Mouse (Mus musculus) kidney, embryonic 14.5 days (tissue): ENCODE data around the gene Heatr5a. TPM values are rescaled to one million over a fixed set of nuclear protein-coding genes. Genes with fewer than 3 reads are reported as not detected.

Experiments
- ATAC-seq: fragments of 200-750 bp; cut with Nextera tagmentation; 2 replicates; pipeline ENCODE4 v1.8.0; 2017; ENCODE audit warnings: moderate number of reproducible peaks, mild to moderate bottlenecking, moderate TSS enrichment, moderate library complexity; ENCODE audit not compliant: low FRiP score, low TSS enrichment
- H3K27ac ChIP-seq: fragments of 300-500 bp; sonication (generic); 2 replicates; pipeline ENCODE4 v1.5.1; 2014; ENCODE audit warnings: low read depth, mild to moderate bottlenecking, low read length, moderate library complexity, mixed read lengths
- H3K27me3 ChIP-seq: fragments of 300-500 bp; sonication (generic); 2 replicates; pipeline ENCODE4 v1.6.1; 2014; ENCODE audit warnings: mild to moderate bottlenecking, low read length; ENCODE audit not compliant: control insufficient read depth, insufficient read depth
- H3K36me3 ChIP-seq: fragments of 300-500 bp; sonication (generic); 2 replicates; pipeline ENCODE4 v1.6.1; 2014; ENCODE audit warnings: low read length, mixed read lengths; ENCODE audit not compliant: control insufficient read depth, insufficient read depth
- H3K4me1 ChIP-seq: fragments of 300-500 bp; sonication (generic); 2 replicates; pipeline ENCODE4 v1.6.1; 2014; ENCODE audit warnings: low read length, mixed read lengths; ENCODE audit not compliant: control insufficient read depth, insufficient read depth
- H3K4me2 ChIP-seq: fragments of 300-500 bp; sonication (generic); replicated peaks from 2 replicates; pipeline ENCODE4 v1.6.1; 2014; ENCODE audit warnings: low read depth, mild to moderate bottlenecking, low read length
- H3K4me3 ChIP-seq: fragments of 300-500 bp; sonication (generic); 2 replicates; pipeline ENCODE4 v1.5.1; 2014; ENCODE audit warnings: mild to moderate bottlenecking, low read length
- H3K9ac ChIP-seq: fragments of 300-500 bp; sonication (generic); 2 replicates; pipeline ENCODE4 v1.6.1; 2014; ENCODE audit warnings: low read depth, mild to moderate bottlenecking, low read length, moderate library complexity
- H3K9me3 ChIP-seq: fragments of 300-500 bp; sonication (generic); 2 replicates; pipeline ENCODE4 v1.6.1; 2016; ENCODE audit warnings: low read length; ENCODE audit not compliant: control insufficient read depth
- WGBS: fragments of 180-500 bp; shearing (Covaris S2); extraction: QIAGEN DNeasy Blood & Tissue Kit; methylation state at CpG from one replicate; pipeline ENCODE4 v1.1.7; 2014; 5-methylcytosine and 5-hydroxymethylcytosine counted together
- polyA plus RNA-seq: library from polyadenylated mRNA; unstranded; fragments of >200 nt; fragmentation: Nextera tagmentation; extraction: Ambion mirVana; gene quantifications from 2 replicates; pipeline ENCODE4 v1.2.1, GENCODE M21; 2014

The Heatr5a gene
- polyA plus RNA-seq, 1 experiment from 2014 or later = 14.7 TPM

DNA sequence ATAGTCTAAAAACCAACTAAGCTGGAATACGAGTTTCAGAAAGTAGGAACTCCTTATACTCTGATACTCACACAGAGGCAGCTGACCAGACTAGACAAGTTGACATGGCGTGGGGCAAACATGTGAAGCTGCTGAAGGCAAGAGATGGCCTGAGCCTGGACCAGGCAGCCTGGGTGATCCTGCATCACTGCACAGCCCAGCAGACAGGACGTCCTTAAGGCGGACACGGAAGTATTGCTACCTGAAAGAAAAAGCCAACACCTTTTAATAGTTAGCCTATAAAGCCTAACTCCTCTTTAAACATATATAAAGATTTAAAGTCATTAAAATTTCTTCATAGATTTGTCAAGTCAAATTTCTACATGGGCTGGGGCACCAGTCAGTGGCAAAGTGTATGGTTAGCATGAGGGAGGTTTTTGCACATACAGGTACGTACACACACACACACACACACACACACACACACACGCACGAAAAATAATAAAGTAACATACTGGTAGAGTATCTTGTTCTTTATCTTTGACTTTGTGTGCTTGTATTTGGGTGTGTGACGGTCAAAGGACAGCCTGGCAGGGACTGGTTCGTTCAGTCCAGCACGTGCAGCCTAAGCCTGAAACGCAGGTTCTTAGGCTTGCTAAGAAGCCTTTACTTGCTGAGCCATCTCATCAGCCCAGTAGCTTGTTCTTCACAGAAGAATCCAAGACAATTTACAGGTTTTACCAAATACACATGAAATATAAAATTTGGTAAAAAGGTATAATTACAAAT, 56.0 kb downstream of the Heatr5a start:
- no peak for ATAC-seq
- Histone ChIP-seq H3K27ac (no peak overlapping the region), H3K9me3 (no peaks in the 10 kb centered on the region), H3K36me3 (peaks cover 30% of the 10 kb centered on the region), H3K27me3 (no peaks in the 10 kb centered on the region), H3K4me1 (no peaks in the 10 kb centered on the region), H3K9ac (no peak overlapping the region), H3K4me2 (no peak overlapping the region), H3K4me3 (no peak overlapping the region)
- WGBS = 91% methylated on average over 12 of the region's 12 CpGs

DNA sequence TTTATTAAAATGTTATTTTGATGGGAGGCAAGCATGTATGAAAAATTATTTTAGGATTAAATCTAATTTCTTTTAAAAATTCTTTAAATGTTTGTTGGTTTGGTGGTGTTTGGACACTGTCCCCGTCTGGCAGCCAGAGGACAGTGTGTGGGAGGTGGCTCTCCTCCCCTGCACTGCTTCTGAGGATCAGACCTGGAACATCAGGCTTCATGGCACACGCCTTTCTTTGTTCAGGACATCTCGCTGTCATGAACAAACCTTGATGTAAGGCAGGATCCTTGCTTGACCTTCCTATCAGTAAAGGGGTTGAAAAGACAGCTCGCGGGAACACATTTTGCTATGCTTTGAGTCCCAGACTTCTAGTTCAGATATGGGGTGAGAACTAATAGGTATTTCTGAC, 61.9 kb downstream of the Heatr5a start:
- no peak overlapping the region for H3K4me2 ChIP-seq
- H3K27me3 ChIP-seq = no peaks in the 10 kb centered on the region
- H3K9ac ChIP-seq = no peak overlapping the region
- no peak overlapping the region for H3K27ac ChIP-seq
- no peaks in the 10 kb centered on the region for H3K9me3 ChIP-seq
- peaks cover 16% of the 10 kb centered on the region; the same call in 1 of the 2 replicates for H3K36me3 ChIP-seq
- no peak overlapping the region for H3K4me3 ChIP-seq
- 82% methylated on average over 5 of the region's 5 CpGs for WGBS
- no peaks in the 10 kb centered on the region for H3K4me1 ChIP-seq
- ATAC-seq = no peak

DNA sequence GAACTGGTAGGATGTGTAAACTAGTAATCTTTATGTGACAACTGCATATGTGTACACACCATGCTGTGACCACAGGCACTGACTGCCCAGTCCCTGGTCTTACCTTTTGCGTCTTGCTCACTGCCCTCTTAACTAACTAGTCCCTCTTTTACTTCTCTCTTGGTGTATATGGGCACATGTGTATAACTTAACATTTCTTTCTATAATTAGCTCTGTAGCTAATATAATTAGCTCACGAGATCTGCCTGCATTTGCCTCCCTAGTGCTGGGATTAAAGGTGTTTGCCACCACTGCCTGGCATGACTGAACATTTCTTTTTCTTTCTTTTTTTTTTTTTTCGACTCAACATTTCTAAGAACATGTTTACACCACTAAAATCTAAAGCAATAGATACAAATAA, 63.6 kb downstream of the Heatr5a start:
- H3K9ac ChIP-seq = no peak overlapping the region
- peaks cover 7% of the 10 kb centered on the region; the same call in 1 of the 2 replicates for H3K36me3 ChIP-seq
- H3K27me3 ChIP-seq = no peaks in the 10 kb centered on the region
- H3K4me2 ChIP-seq = no peak overlapping the region
- ATAC-seq = no peak
- H3K9me3 ChIP-seq = no peaks in the 10 kb centered on the region
- no peak overlapping the region for H3K4me3 ChIP-seq
- no peak overlapping the region for H3K27ac ChIP-seq
- WGBS = 92% methylated on average over 3 of the region's 3 CpGs
- H3K4me1 ChIP-seq = no peaks in the 10 kb centered on the region

DNA sequence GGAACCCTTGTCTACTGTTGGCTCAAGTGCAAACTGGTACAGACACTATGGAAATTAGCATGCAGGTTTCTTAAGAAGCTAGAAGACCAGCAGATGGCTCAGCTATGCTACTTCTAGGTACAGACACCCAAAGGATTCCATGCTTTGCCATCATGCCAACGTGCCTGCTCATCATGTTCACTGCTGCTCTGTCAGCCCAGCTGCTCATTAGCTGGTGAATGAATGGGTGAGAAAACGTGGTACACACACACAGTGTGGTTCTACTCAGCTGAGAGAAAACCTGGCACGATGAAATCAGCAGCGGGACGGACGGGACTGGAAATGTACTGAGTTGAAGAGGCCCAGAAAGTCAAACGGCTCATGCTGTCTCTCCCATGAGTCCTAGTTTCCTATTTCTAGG, 70.6 kb downstream of the Heatr5a start:
- Histone ChIP-seq H3K4me2 (no peak overlapping the region), H3K9ac (no peak overlapping the region), H3K4me1 (no peaks in the 10 kb centered on the region), H3K9me3 (no peaks in the 10 kb centered on the region), H3K27ac (no peak overlapping the region), H3K27me3 (no peaks in the 10 kb centered on the region), H3K36me3 (peaks cover 36% of the 10 kb centered on the region), H3K4me3 (no peak overlapping the region)
- 88% methylated on average over 7 of the region's 7 CpGs for WGBS
- no peak for ATAC-seq

GRCm38 (mm10) chr12:51896901-51897300, 74.2 kb downstream of the Heatr5a start:
- Histone ChIP-seq H3K4me2 (no peak overlapping the region), H3K36me3 (peaks cover 45% of the 10 kb centered on the region), H3K9ac (no peak overlapping the region), H3K4me1 (no peaks in the 10 kb centered on the region), H3K27me3 (no peaks in the 10 kb centered on the region), H3K27ac (no peak overlapping the region), H3K4me3 (no peak overlapping the region), H3K9me3 (no peaks in the 10 kb centered on the region)
- no peak for ATAC-seq
- WGBS = 94% methylated on average over 4 of the region's 4 CpGs

- Histone ChIP-seq H3K4me3 (no peak overlapping the region), H3K4me1 (no peaks in the 10 kb centered on the region), H3K27me3 (no peaks in the 10 kb centered on the region), H3K36me3 (peaks cover 49% of the 10 kb centered on the region), H3K9ac (no peak overlapping the region), H3K9me3 (no peaks in the 10 kb centered on the region), H3K27ac (no peak overlapping the region), H3K4me2 (no peak overlapping the region)
- ATAC-seq = no peak
- 88% methylated on average over 12 of the region's 12 CpGs for WGBS
Observed at GRCm38 (mm10) chr12:51888609-51889008, 82.5 kb downstream of the Heatr5a start.

DNA sequence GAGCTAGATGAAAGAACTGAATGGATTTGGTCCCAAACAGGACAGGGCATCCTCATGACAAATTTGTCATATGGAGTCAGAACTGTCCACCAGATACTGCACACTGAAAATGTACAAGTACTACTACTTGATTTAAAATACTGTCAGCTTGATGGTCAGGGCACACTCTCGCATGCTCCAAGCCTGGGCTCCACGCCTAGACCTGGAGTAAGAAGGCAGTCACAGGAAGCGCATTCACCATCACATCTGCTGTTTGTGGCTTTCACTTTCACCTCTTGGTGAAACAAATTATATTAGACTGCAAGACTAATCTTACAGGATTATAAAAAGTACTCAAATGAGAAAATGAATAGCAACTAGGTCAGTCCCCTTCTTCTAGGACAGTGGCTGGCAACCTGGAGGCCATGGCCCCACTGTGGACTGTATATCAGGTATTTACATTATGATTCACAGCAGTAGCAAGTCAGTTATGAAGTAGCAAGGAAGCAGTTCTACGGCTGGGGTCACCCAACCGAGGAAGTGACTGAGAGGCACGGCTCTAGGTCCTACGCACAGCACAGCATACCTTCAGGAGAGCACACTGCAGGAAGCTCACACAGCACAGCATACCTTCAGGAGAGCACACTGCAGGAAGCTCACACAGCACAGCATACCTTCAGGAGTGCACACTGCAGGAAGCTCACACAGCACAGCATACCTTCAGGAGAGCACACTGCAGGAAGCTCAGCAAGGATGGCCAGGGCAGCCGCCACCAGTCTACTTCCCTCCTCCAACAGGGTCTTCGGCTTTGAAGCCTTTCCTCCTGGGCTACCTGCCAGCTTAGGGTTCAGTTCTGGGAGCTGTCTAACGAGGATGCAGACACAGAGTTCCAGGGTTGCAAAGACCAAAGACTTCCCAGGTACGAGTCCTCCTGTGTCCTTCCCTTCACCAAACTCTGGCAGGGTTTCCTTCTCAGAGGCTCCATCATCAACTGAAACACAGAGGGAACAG, 83.5 kb downstream of the Heatr5a start:
- peaks cover 52% of the 10 kb centered on the region for H3K36me3 ChIP-seq
- no peak overlapping the region for H3K4me3 ChIP-seq
- WGBS = 83% methylated on average over 11 of the region's 11 CpGs
- no peak overlapping the region for H3K27ac ChIP-seq
- no peaks in the 10 kb centered on the region for H3K4me1 ChIP-seq
- H3K27me3 ChIP-seq = no peaks in the 10 kb centered on the region
- no peak for ATAC-seq
- no peak overlapping the region for H3K4me2 ChIP-seq
- no peaks in the 10 kb centered on the region for H3K9me3 ChIP-seq
- H3K9ac ChIP-seq = no peak overlapping the region

DNA sequence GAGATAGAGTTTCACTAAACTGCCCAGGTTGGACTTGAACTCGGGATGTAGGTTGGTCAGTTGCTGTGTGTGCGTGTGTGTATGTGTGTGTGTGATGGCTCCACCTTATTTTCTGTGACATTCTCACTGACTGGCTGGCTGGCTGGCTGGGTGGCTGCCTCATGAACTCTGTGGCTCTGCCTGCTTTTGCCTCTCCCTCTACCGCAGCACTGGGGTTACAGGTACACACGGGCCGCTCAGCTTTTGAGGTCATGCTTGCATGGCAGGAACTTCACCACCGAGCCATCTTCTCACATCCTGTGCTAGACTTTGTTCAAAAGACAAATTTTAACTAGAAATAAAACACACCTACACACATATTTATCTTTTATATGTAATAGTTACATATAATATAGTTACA, 84.8 kb downstream of the Heatr5a start:
- no peak overlapping the region for H3K4me3 ChIP-seq
- H3K9ac ChIP-seq = no peak overlapping the region
- no peaks in the 10 kb centered on the region for H3K27me3 ChIP-seq
- WGBS = 91% methylated on average over 6 of the region's 6 CpGs
- H3K4me2 ChIP-seq = no peak overlapping the region
- peaks cover 46% of the 10 kb centered on the region for H3K36me3 ChIP-seq
- H3K4me1 ChIP-seq = no peaks in the 10 kb centered on the region
- ATAC-seq = no peak
- no peak overlapping the region for H3K27ac ChIP-seq
- no peaks in the 10 kb centered on the region for H3K9me3 ChIP-seq

DNA sequence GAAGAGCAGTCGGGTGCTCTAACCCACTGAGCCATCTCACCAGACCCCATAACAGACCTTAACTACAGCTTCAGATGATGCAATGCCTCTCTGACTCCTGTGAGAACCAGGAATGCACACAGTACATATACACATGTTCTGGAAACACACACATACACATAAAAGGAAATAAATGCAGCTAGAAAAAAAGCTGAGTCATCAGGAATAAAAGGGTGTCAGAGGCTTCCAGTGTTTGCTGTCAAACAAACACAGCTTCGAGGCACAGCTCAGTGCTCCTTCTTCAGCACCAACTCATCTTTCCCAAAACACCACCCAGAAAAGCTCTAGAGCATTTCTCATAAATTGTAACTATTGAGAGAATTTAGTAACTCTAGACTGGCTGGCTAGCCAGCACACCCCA, 86.3 kb downstream of the Heatr5a start:
- no peak overlapping the region for H3K4me2 ChIP-seq
- H3K27ac ChIP-seq = no peak overlapping the region
- H3K4me3 ChIP-seq = no peak overlapping the region
- H3K4me1 ChIP-seq = no peaks in the 10 kb centered on the region
- ATAC-seq = no peak
- 83% methylated on average over 2 of the region's 2 CpGs for WGBS
- no peaks in the 10 kb centered on the region for H3K9me3 ChIP-seq
- peaks cover 41% of the 10 kb centered on the region for H3K36me3 ChIP-seq
- no peaks in the 10 kb centered on the region for H3K27me3 ChIP-seq
- H3K9ac ChIP-seq = no peak overlapping the region
